Mouse (Mus musculus) gastrocnemius, adult 2 months (tissue): ENCODE data around the gene Abca2. TPM values are rescaled to one million over a fixed set of nuclear protein-coding genes. Genes with fewer than 3 reads are reported as not detected.
A peak's percentile ranks its signal among the peaks of the same experiment; 100 is the strongest.

Experiments
- DNase-seq: peaks from one replicate; pipeline ENCODE4 v3.0.0; 2022
- H3K27ac ChIP-seq: fragments of 200-600 bp; 2 replicates; pipeline ENCODE4 v1.8.1; 2022; ENCODE audit warnings: mild to moderate bottlenecking
- H3K4me3 ChIP-seq: fragments of 200-600 bp; 2 replicates; pipeline ENCODE4 v1.8.1; 2022; ENCODE audit warnings: mild to moderate bottlenecking, moderate library complexity
- CTCF ChIP-seq: fragments of 200-600 bp; IDR thresholded peaks from 2 replicates; pipeline ENCODE4 v1.8.1; 2022; ENCODE audit warnings: antibody characterized with exemption, mild to moderate bottlenecking, moderate library complexity
- intact Hi-C: fragments of 180-260 bp; cut with DNase I; formaldehyde crosslinking; loops from one replicate; pipeline ENCODE4 v1.15.1; 2025
- long read RNA-seq, 2 experiments: library from polyadenylated mRNA; stranded (forward); transcript quantifications; one replicate each; pipeline ENCODE4 v2.0.0; 2021
- total RNA-seq, 2 experiments: library from RNA; stranded (reverse); gene quantifications; 2 replicates each; pipeline ENCODE4 v1.2.3; 2021

Abca2 gene
- total RNA-seq, result 10 to 100 TPM; 15.1 to 15.3 TPM
- long read RNA-seq, experiment 1, full-length matches to known transcripts, result 1 of 16 reads
- long read RNA-seq, experiment 1, partial matches to known transcripts, result 12 of 16 reads
- long read RNA-seq, experiment 1, other reads (novel, unspliced or antisense), result 3 of 16 reads
- long read RNA-seq, experiment 2, full-length matches to known transcripts, result 5 of 31 reads
- long read RNA-seq, experiment 2, partial matches to known transcripts, result 24 of 31 reads
- long read RNA-seq, experiment 2, other reads (novel, unspliced or antisense), result 2 of 31 reads

- intact Hi-C loops, result no loop called here
- Histone ChIP-seq H3K27ac (peak within 1 kb of the TSS; percentile 87), H3K4me3 (peak within 1 kb of the TSS; percentile 95)
- DNase-seq, result peak; percentile 97
- no peak; the same call in 1 of the 2 replicates for TF ChIP-seq CTCF
Observed at GRCm38 (mm10) chr2:25428442-25429236, at the start of gene Abca2. TSS of gene Abca2 (plus strand) at chr2:25428703.

GRCm38 (mm10) chr2:25384492-25384891 is 44.0 kb upstream of the Abca2 start:
- H3K4me3 ChIP-seq, result no peak overlapping the region
- intact Hi-C loops, result no loop called here
- no peak for TF ChIP-seq CTCF
- no peak overlapping the region for H3K27ac ChIP-seq
- no peak for DNase-seq

GRCm38 (mm10) chr2:25391266-25391665 is 37.2 kb upstream of the Abca2 start:
- TF ChIP-seq CTCF, result no peak
- intact Hi-C loops, result no loop called here
- DNase-seq, result no peak
- Histone ChIP-seq H3K27ac (no peak overlapping the region), H3K4me3 (no peak overlapping the region)

GRCm38 (mm10) chr2:25394281-25395221 is 34.0 kb upstream of the Abca2 start:
- Histone ChIP-seq H3K4me3 (no peak overlapping the region), H3K27ac (peak overlapping the region; percentile 79)
- DNase-seq, result peak; percentile 77
- intact Hi-C loops, result no loop called here
- TF ChIP-seq CTCF, result no peak

- Histone ChIP-seq H3K27ac (peak within 1 kb of the TSS; percentile 79), H3K4me3 (peak within 1 kb of the TSS; percentile 79)
- DNase-seq, result peak; percentile 63
- intact Hi-C loops, result no loop called here
- peak; percentile 30; the same call in 1 of the 2 replicates for TF ChIP-seq CTCF
Observed at GRCm38 (mm10) chr2:25395721-25396596, 32.5 kb upstream of the Abca2 start, which contains the start of gene Entpd2. TSS of gene Entpd2 (plus strand) at chr2:25395874.

- Histone ChIP-seq H3K4me3 (peak overlapping the region; percentile 79), H3K27ac (peak overlapping the region; percentile 79)
- peak; percentile 76 for DNase-seq
- intact Hi-C loops, result no loop called here
- no peak for TF ChIP-seq CTCF
Observed at GRCm38 (mm10) chr2:25396597-25396983, 31.9 kb upstream of the Abca2 start.

- DNase-seq, result no peak
- peak overlapping the region; percentile 79 for H3K27ac ChIP-seq
- H3K4me3 ChIP-seq, result peak overlapping the region; percentile 79
- intact Hi-C loops, result no loop called here
- TF ChIP-seq CTCF, result no peak
Observed at GRCm38 (mm10) chr2:25397010-25397409, 31.5 kb upstream of the Abca2 start.

- peak overlapping the region; percentile 79 for H3K4me3 ChIP-seq
- TF ChIP-seq CTCF, result no peak
- intact Hi-C loops, result no loop called here
- H3K27ac ChIP-seq, result no peak overlapping the region
- DNase-seq, result no peak
Observed at GRCm38 (mm10) chr2:25398065-25398464, 30.4 kb upstream of the Abca2 start.

GRCm38 (mm10) chr2:25399051-25399450 is 29.5 kb upstream of the Abca2 start, which contains the start of gene Npdc1:
TSS of gene Npdc1 (plus strand) at chr2:25399351.
- TF ChIP-seq CTCF, result no peak
- intact Hi-C loops, result no loop called here
- DNase-seq, result no peak

GRCm38 (mm10) chr2:25400291-25400690 is 28.2 kb upstream of the Abca2 start:
- peak; percentile 72 for DNase-seq
- Histone ChIP-seq H3K27ac (peak overlapping the region; percentile 78), H3K4me3 (peak overlapping the region; percentile 90)
- intact Hi-C loops, result loop anchor here (2.0 kb wide), 1 partner anchor 23 kb away; no protein-coding TSS in a partner anchor
- no peak for TF ChIP-seq CTCF

More at GRCm38 (mm10) chr2:25399051-25399450, 29.5 kb upstream of the Abca2 start, which contains the start of gene Npdc1:
- peak within 1 kb of the TSS; percentile 78 for H3K27ac ChIP-seq
- H3K4me3 ChIP-seq, result peak within 1 kb of the TSS; percentile 90

GRCm38 (mm10) chr2:25400764-25401163 is 27.7 kb upstream of the Abca2 start:
- intact Hi-C loops, result loop anchor here (2.0 kb wide), 1 partner anchor 24 kb away; no protein-coding TSS in a partner anchor
- H3K4me3 ChIP-seq, result peak overlapping the region; percentile 90
- DNase-seq, result peak; percentile 85
- H3K27ac ChIP-seq, result peak overlapping the region; percentile 78
- peak; percentile 84 for TF ChIP-seq CTCF
